Mouse (Mus musculus): ENCODE measurements around the gene Hectd2.

GRCm38 (mm10) chr19:36535878-36536277, 18.6 kb upstream of the Hectd2 start:
- no peak for TF ChIP-seq POLR2A (IDR thresholded peaks at IDR 0.05; ENCODE audit: insufficient read depth, low read length)
- TF ChIP-seq CTCF (IDR thresholded peaks at IDR 0.05; ENCODE audit: low read depth, low read length): no peak
